Mouse (Mus musculus) gastrocnemius, adult 2 months (tissue): ENCODE measurements at regions not wholly inside any gene's neighbourhood (a gene's known extent, or its start where the extent isn't known, plus 50 kb on each side); places are given as distances from the start of the nearest gene placed in this dataset.

Source experiments
- DNase-seq: peaks from one replicate; pipeline ENCODE4 v3.0.0; 2022
- H3K27ac ChIP-seq: fragments of 200-600 bp; 2 replicates; pipeline ENCODE4 v1.8.1; 2022; ENCODE audit warnings: mild to moderate bottlenecking
- H3K4me3 ChIP-seq: fragments of 200-600 bp; 2 replicates; pipeline ENCODE4 v1.8.1; 2022; ENCODE audit warnings: mild to moderate bottlenecking, moderate library complexity
- CTCF ChIP-seq: fragments of 200-600 bp; IDR thresholded peaks from 2 replicates; pipeline ENCODE4 v1.8.1; 2022; ENCODE audit warnings: antibody characterized with exemption, mild to moderate bottlenecking, moderate library complexity
- intact Hi-C: fragments of 180-260 bp; cut with DNase I; formaldehyde crosslinking; loops from one replicate; pipeline ENCODE4 v1.15.1; 2025

- TF ChIP-seq CTCF = no peak
- intact Hi-C loops = no loop called here
- Histone ChIP-seq H3K4me3 (no peak overlapping the region), H3K27ac (peak overlapping the region; percentile 83)
- DNase-seq = peak; percentile 70
These were observed 178.7 kb upstream of the Fggy start for GRCm38 (mm10) chr4:95378645-95379044.

DNA sequence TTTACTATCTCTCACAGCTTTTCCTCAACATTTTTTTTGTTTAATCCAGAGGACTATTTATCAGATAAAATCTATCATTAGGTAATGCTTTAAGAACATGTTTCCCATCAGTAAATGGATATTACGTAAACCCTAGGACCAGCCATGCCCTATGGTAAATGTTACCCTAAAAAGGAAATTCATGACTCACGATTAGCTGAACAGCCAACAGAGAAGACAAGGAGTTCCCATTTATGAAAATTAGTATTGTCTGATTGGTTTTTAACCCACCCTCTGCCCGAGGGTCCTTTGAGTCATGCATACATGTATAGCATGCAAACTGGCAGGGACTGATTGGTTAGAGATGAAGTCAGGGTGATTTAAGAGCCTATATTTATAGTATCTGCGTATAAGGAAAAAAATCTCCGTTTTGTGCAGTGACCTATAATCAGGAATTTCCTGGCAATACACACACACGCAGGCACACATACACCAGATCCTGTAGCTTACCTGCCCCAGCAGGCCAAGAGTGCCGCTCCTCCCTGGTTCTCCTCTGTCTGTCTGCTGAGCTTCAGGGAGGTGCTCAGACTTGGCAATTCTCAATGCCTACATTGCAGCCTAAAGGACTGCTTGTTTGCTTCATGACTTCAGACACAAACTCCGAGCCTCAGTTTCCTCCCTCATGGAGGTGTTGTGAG lies 174.0 kb upstream of the Fggy start:
- Histone ChIP-seq H3K27ac (no peak overlapping the region), H3K4me3 (no peak overlapping the region)
- DNase-seq = no peak
- TF ChIP-seq CTCF = no peak
- intact Hi-C loops = loop anchor here (5.0 to 10.0 kb wide), 3 partner anchors 94 to 481 kb away; partner anchors contain the start of gene Jun

DNA sequence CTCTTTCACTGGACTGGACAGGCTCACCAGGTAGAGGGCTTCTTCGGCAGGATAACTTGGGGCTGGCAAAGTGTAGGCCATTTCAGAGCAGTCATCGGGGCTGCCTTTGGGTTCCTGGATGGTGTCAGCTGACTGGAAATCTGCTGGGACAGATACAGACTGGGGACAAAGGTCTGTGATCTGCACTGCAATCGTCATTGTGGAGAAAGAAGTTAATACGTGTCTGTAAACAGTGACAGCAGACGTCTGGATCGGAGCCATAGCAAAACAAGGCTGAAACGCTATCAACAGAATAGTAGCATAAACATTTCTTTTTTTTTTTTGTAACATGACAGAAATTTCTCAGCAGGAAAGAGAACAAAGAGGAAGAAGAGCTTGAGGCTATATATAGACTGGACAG lies 171.8 kb upstream of the Fggy start:
- intact Hi-C loops = loop anchor here (10.0 kb wide), 2 partner anchors 331 to 479 kb away; partner anchors contain the start of gene Jun
- DNase-seq = no peak
- TF ChIP-seq CTCF = no peak
- H3K4me3 ChIP-seq = no peak overlapping the region
- peak overlapping the region; percentile 32 for H3K27ac ChIP-seq

DNA sequence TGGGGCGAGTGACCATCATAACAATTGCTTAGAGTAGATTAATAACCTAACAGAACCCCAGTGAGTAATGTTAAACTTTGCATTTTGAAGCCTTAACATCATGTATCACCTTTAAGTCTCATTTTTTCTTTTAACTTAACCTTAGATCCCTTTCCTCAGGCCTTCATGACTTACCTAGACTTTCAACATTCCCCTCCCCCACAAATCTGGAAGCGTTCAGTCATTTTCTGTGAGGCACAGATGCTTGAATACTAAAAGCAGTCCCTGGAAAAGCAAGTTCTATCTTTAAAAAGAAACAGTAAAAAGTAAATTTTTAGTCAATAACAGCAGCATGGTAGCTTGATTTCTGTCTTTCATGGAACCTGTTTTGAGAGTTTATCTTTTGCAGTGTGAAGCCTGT lies 171.3 kb upstream of the Fggy start:
- no peak for TF ChIP-seq CTCF
- intact Hi-C loops = loop anchor here (10.0 kb wide), 2 partner anchors 331 to 479 kb away; partner anchors contain the start of gene Jun
- H3K4me3 ChIP-seq = no peak overlapping the region
- H3K27ac ChIP-seq = peak overlapping the region; percentile 32
- DNase-seq = no peak

DNA sequence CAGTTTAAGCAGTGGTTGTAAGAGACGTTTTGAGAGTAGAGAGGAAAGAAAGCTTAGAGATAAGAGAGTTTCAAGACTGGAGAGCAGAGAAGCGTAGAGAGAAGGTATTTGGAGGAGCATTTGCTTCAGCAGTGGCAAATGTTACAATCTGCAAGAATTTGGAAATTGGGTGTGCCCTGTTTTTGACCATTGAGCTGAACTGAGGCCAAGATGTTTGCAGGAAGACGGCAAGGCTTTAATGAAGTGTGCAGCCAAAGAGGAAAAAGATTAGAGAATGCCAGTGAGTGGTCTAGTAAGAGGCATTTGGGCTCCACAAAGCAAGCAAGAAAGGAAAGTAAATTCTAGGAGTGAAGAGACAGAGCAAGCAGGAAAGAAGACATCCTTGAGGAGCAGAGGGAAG lies 168.8 kb upstream of the Fggy start:
- peak; percentile 33 for DNase-seq
- peak overlapping the region; percentile 71 for H3K27ac ChIP-seq
- intact Hi-C loops = loop anchor here (10.0 kb wide), 2 partner anchors 334 to 476 kb away; partner anchors contain the start of gene Jun
- TF ChIP-seq CTCF = no peak
- H3K4me3 ChIP-seq = no peak overlapping the region

DNA sequence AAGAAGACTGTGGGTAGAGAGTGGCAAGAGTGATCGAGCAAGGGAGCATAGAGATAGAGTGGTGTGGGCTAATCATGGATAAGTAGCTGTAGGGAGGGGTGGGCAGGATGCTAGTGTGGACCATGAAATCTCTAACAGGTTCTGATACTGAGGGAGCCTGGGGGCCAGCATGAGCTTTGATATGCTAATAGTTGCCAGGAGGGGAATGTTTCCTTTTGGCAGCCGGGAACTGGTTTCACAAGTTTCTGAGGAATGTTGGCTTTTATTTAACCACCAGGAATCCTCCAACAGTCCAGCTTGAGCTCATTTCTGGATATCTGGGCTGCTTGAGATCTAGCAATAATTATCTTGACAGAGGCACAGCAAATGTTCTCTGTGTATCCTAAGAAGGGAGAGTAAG lies 167.7 kb upstream of the Fggy start:
- H3K4me3 ChIP-seq = no peak overlapping the region
- intact Hi-C loops = loop anchor here (10.0 kb wide), 2 partner anchors 335 to 475 kb away; partner anchors contain the start of gene Jun
- peak overlapping the region; percentile 71 for H3K27ac ChIP-seq
- peak; percentile 42 for DNase-seq
- TF ChIP-seq CTCF = no peak

- intact Hi-C loops = no loop called here
- no peak overlapping the region; the same call in 1 of the 2 replicates for H3K27ac ChIP-seq
- DNase-seq = no peak
- no peak overlapping the region for H3K4me3 ChIP-seq
- TF ChIP-seq CTCF = no peak
These were observed 166.8 kb upstream of the Fggy start for GRCm38 (mm10) chr4:95390549-95390948.

GRCm38 (mm10) chr4:95395746-95396145 lies 161.6 kb upstream of the Fggy start:
- intact Hi-C loops = no loop called here
- DNase-seq = no peak
- no peak for TF ChIP-seq CTCF
- no peak overlapping the region for H3K27ac ChIP-seq
- no peak overlapping the region for H3K4me3 ChIP-seq

DNA sequence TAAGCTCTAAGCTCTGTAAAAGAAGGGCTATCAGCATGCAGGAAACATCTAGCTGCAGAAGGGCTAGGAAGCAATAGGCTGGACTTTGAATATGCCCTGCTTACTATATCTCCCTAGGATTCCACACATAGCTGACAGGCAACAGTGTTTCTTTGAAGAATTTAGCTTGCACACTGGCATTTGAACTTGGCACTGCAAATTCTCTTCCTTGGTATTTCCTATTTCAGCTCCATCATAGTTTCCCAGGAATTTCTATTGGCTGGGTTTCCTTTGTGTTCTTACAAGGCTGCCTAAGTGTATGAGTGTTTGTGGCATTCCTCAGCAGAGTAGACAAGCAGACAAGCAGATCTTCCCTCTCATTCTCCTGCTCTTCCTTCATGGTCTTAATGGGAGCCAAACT lies 159.0 kb upstream of the Fggy start:
- no peak overlapping the region for H3K4me3 ChIP-seq
- DNase-seq = no peak
- no peak for TF ChIP-seq CTCF
- no peak overlapping the region for H3K27ac ChIP-seq
- intact Hi-C loops = no loop called here

- DNase-seq = no peak
- intact Hi-C loops = no loop called here
- no peak overlapping the region for H3K27ac ChIP-seq
- TF ChIP-seq CTCF = no peak
- no peak overlapping the region for H3K4me3 ChIP-seq
These were observed 155.0 kb upstream of the Fggy start for GRCm38 (mm10) chr4:95402273-95402672.

- intact Hi-C loops = no loop called here
- TF ChIP-seq CTCF = no peak
- no peak overlapping the region for H3K4me3 ChIP-seq
- peak; percentile 51 for DNase-seq
- peak overlapping the region; percentile 63 for H3K27ac ChIP-seq
These were observed 140.2 kb upstream of the Fggy start for GRCm38 (mm10) chr4:95417075-95417474.

- H3K4me3 ChIP-seq = no peak overlapping the region
- H3K27ac ChIP-seq = no peak overlapping the region
- no peak for TF ChIP-seq CTCF
- intact Hi-C loops = no loop called here
- no peak for DNase-seq
These were observed 130.7 kb upstream of the Fggy start for GRCm38 (mm10) chr4:95426563-95426962.

DNA sequence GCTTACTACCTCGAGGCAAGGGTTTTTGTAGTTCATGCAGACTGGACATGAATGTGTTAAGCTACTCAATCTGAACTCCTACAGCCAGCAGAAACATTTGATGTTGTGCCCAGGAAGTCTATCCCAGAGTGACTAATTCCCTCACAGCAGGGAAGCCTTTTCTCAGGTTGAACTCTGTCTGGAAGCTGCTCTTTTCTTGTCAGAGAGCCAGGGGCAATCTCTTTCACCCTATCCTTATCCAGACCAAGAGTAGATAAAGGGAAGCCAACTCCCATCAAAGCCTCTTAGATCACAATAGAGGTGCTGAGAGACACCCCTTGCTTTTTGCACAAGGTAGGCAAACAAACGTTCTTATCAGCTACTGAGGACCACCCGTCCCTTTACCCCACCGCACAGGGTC lies 122.8 kb upstream of the Fggy start:
- intact Hi-C loops = no loop called here
- no peak for TF ChIP-seq CTCF
- H3K27ac ChIP-seq = no peak overlapping the region

DNA sequence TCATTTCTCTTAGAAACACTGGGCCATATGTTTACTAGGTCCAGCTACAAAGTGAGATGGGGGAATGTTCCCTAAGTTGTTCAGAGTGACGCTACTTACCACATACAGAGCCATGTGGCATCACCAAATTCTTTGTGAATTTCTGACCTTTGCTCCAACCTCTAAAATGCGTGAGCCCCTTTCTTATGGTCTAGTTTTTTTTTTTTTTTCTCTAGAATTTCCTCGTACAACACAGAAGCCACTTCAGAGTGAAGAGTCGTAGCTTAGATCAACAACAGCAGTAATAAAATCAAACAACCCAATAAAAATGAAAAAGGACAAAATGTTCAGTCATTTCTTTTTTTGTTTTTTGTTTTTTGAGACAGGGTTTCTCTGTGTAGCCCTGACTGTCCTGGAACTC lies 122.2 kb upstream of the Fggy start:
- Histone ChIP-seq H3K27ac (no peak overlapping the region), H3K4me3 (no peak overlapping the region)
- no peak for DNase-seq
- intact Hi-C loops = no loop called here
- no peak for TF ChIP-seq CTCF

More for the DNA sequence above, 122.8 kb upstream of the Fggy start:
- DNase-seq = no peak
- H3K4me3 ChIP-seq = no peak overlapping the region
